Mouse (Mus musculus) ES-Bruce4 (cell line): ENCODE measurements around the gene Ap4s1.

Source experiments
- CTCF ChIP-seq: IDR thresholded peaks from one replicate; pipeline ENCODE4 v1.8.1; 2011; ENCODE audit warnings: low read depth, low read length
- EP300 ChIP-seq: IDR thresholded peaks from 2 replicates; pipeline ENCODE4 v1.6.1; 2011; ENCODE audit warnings: low read depth, low read length; ENCODE audit not compliant: insufficient read depth
- POLR2A ChIP-seq: IDR thresholded peaks from one replicate; pipeline ENCODE4 v1.8.1; 2011; ENCODE audit warnings: low read length; ENCODE audit not compliant: insufficient read depth

DNA sequence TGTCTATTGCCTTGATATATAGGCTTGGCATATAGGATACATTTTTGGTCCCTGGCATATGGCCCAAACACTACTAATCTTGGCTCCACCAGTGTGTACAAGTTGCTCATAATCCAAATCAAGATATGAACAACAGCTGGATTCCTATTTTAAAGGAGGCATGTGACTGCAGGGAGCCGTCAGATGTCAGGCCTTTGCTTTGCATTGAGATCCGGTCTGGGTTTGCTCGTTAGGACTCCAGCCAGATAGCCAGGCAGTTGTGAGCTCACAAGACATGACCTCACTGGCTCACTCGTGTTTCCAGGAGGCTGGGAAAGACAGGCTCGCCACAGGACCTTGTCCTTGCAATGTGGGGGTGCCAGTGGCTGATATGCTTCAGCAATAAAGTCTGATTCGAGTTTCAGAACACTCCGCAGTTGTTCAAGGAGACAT, 45.0 kb downstream of the Ap4s1 start:
- TF ChIP-seq CTCF (no peak), POLR2A (no peak), EP300 (no peak)
